Mouse (Mus musculus): ENCODE measurements around the gene Camsap1. TPM values are rescaled to one million over a fixed set of nuclear protein-coding genes. Genes with fewer than 3 reads are reported as not detected.
A peak's percentile ranks its signal among the peaks of the same experiment; 100 is the strongest.

Camsap1 gene
- polyA plus RNA-seq, 1 experiment from 2014 or later = 95.9 TPM

GRCm38 (mm10) chr2:25970426-25970825 is 12.7 kb downstream of the Camsap1 start:
- ATAC-seq (ENCODE audit: low FRiP score, low TSS enrichment) (no peak), DNase-seq (no peak)

DNA sequence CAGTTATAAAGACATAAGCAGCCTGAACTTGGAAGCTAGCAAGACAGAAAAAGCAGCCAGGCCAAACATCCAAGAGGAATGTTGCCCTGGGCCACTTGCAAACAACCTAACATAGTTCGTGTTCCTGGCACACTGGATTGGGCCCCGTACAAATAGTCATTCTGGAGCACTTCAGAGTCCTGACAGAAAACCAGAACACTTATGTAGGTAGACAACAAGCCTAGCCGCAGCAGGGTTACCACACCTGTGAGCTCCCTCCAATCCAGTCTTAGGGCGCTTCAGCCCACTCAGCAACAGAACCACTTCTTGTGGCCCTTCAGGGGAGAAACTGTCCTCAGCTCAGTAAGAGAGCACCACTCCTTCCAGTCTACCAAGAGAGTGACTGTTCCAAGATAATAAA is 13.8 kb downstream of the Camsap1 start:
- Histone ChIP-seq H3K27me3 (ENCODE audit: control insufficient read depth, insufficient read depth, low read length) (no peaks in the 10 kb centered on the region), H3K4me3 (replicated peaks; ENCODE audit: low read depth, low read length) (no peak overlapping the region), H3K4me1 (ENCODE audit: control insufficient read depth, insufficient read depth, low read length) (no peaks in the 10 kb centered on the region), H3K27ac (replicated peaks; ENCODE audit: low read depth, low read length) (no peak overlapping the region), H3K9me3 (ENCODE audit: control insufficient read depth, low read length) (no peaks in the 10 kb centered on the region), H3K36me3 (ENCODE audit: control insufficient read depth, insufficient read depth, low read length) (peaks cover 37% of the 10 kb centered on the region), H3K4me2 (ENCODE audit: low read length) (no peak overlapping the region), H3K9ac (replicated peaks; ENCODE audit: low read length) (no peak overlapping the region)
- 92% methylated on average over 4 of the region's 4 CpGs for WGBS
- no peak for ATAC-seq (ENCODE audit: low FRiP score, low TSS enrichment)
- DNase-seq = no peak

More at GRCm38 (mm10) chr2:25970426-25970825, 12.7 kb downstream of the Camsap1 start:
- Histone ChIP-seq H3K4me3 (replicated peaks; ENCODE audit: low read depth, low read length) (no peak overlapping the region), H3K4me2 (ENCODE audit: low read length) (no peak overlapping the region), H3K27me3 (ENCODE audit: control insufficient read depth, insufficient read depth, low read length) (no peaks in the 10 kb centered on the region), H3K36me3 (ENCODE audit: control insufficient read depth, insufficient read depth, low read length) (peaks cover 26% of the 10 kb centered on the region), H3K4me1 (ENCODE audit: control insufficient read depth, insufficient read depth, low read length) (no peaks in the 10 kb centered on the region), H3K9ac (replicated peaks; ENCODE audit: low read length) (no peak overlapping the region), H3K9me3 (ENCODE audit: control insufficient read depth, low read length) (no peaks in the 10 kb centered on the region), H3K27ac (replicated peaks; ENCODE audit: low read depth, low read length) (no peak overlapping the region)
- WGBS = 87% methylated on average over 2 of the region's 2 CpGs

GRCm38 (mm10) chr2:25949291-25949690 is 33.8 kb downstream of the Camsap1 start:
- Histone ChIP-seq H3K27me3 (ENCODE audit: control insufficient read depth, insufficient read depth, low read length) (no peaks in the 10 kb centered on the region), H3K4me1 (ENCODE audit: control insufficient read depth, insufficient read depth, low read length) (no peaks in the 10 kb centered on the region), H3K4me2 (ENCODE audit: low read length) (no peak overlapping the region), H3K27ac (replicated peaks; ENCODE audit: low read depth, low read length) (no peak overlapping the region), H3K4me3 (replicated peaks; ENCODE audit: low read depth, low read length) (no peak overlapping the region), H3K9ac (replicated peaks; ENCODE audit: low read length) (no peak overlapping the region), H3K36me3 (ENCODE audit: control insufficient read depth, insufficient read depth, low read length) (peaks cover 81% of the 10 kb centered on the region), H3K9me3 (ENCODE audit: control insufficient read depth, low read length) (no peaks in the 10 kb centered on the region)
- 83% methylated on average over 3 of the region's 3 CpGs for WGBS
- DNase-seq = no peak
- ATAC-seq (ENCODE audit: low FRiP score, low TSS enrichment) = no peak

- ATAC-seq (ENCODE audit: low FRiP score, low TSS enrichment) (no peak), DNase-seq (peak; percentile 34)
- Histone ChIP-seq H3K36me3 (ENCODE audit: control insufficient read depth, insufficient read depth, low read length) (peaks cover 84% of the 10 kb centered on the region), H3K27ac (replicated peaks; ENCODE audit: low read depth, low read length) (no peak overlapping the region), H3K4me1 (ENCODE audit: control insufficient read depth, insufficient read depth, low read length) (no peaks in the 10 kb centered on the region), H3K9me3 (ENCODE audit: control insufficient read depth, low read length) (no peaks in the 10 kb centered on the region), H3K4me2 (ENCODE audit: low read length) (no peak overlapping the region), H3K4me3 (replicated peaks; ENCODE audit: low read depth, low read length) (no peak overlapping the region), H3K27me3 (ENCODE audit: control insufficient read depth, insufficient read depth, low read length) (no peaks in the 10 kb centered on the region), H3K9ac (replicated peaks; ENCODE audit: low read length) (no peak overlapping the region)
- 93% methylated on average over 3 of the region's 3 CpGs for WGBS
Observed at GRCm38 (mm10) chr2:25947950-25948349, 35.1 kb downstream of the Camsap1 start.

DNA sequence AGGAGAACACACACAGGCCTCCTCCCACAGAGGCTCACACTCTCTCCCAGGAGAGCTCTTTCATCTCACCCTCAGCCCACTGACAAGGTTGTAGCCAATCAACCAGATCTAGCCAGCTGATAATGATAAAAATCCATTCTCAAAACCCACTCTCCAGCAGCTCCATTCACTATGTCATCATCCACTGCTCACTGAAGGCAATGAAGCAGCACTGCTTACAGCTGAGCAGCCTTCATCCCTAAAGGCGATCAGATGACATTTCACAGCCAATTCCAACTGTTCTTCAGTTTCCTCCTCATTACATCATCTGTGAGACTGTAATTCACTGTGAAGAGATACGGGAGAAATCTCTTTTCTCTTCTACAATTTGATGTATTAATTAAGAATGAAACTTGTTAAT is 39.3 kb downstream of the Camsap1 start:
- H3K9ac ChIP-seq (replicated peaks; ENCODE audit: low read length) = no peak overlapping the region
- ATAC-seq (ENCODE audit: low FRiP score, low TSS enrichment) = no peak
- no peak overlapping the region for H3K4me3 ChIP-seq (replicated peaks; ENCODE audit: low read depth, low read length)
- WGBS = 83% methylated on average over 2 of the region's 2 CpGs
- no peaks in the 10 kb centered on the region for H3K9me3 ChIP-seq (ENCODE audit: control insufficient read depth, low read length)
- DNase-seq = no peak
- no peaks in the 10 kb centered on the region for H3K27me3 ChIP-seq (ENCODE audit: control insufficient read depth, insufficient read depth, low read length)
- H3K27ac ChIP-seq (replicated peaks; ENCODE audit: low read depth, low read length) = no peak overlapping the region
- H3K4me2 ChIP-seq (ENCODE audit: low read length) = no peak overlapping the region
- peaks cover 79% of the 10 kb centered on the region for H3K36me3 ChIP-seq (ENCODE audit: control insufficient read depth, insufficient read depth, low read length)
- no peaks in the 10 kb centered on the region for H3K4me1 ChIP-seq (ENCODE audit: control insufficient read depth, insufficient read depth, low read length)

GRCm38 (mm10) chr2:25940503-25940902 is 42.6 kb downstream of the Camsap1 start:
- Histone ChIP-seq H3K9me3 (ENCODE audit: control insufficient read depth, low read length) (no peaks in the 10 kb centered on the region), H3K27me3 (ENCODE audit: control insufficient read depth, insufficient read depth, low read length) (no peaks in the 10 kb centered on the region), H3K4me1 (ENCODE audit: control insufficient read depth, insufficient read depth, low read length) (no peaks in the 10 kb centered on the region), H3K4me3 (replicated peaks; ENCODE audit: low read depth, low read length) (no peak overlapping the region), H3K27ac (replicated peaks; ENCODE audit: low read depth, low read length) (no peak overlapping the region), H3K36me3 (ENCODE audit: control insufficient read depth, insufficient read depth, low read length) (peaks cover 90% of the 10 kb centered on the region), H3K9ac (replicated peaks; ENCODE audit: low read length) (no peak overlapping the region), H3K4me2 (ENCODE audit: low read length) (no peak overlapping the region)
- no peak for DNase-seq
- WGBS = 94% methylated on average over 6 of the region's 6 CpGs
- no peak for ATAC-seq (ENCODE audit: low FRiP score, low TSS enrichment)

- H3K9ac ChIP-seq (replicated peaks; ENCODE audit: low read length) = no peak overlapping the region
- WGBS = 85% methylated on average over 6 of the region's 6 CpGs
- H3K27me3 ChIP-seq (ENCODE audit: control insufficient read depth, insufficient read depth, low read length) = no peaks in the 10 kb centered on the region
- no peaks in the 10 kb centered on the region for H3K4me1 ChIP-seq (ENCODE audit: control insufficient read depth, insufficient read depth, low read length)
- no peak overlapping the region for H3K4me3 ChIP-seq (replicated peaks; ENCODE audit: low read depth, low read length)
- H3K9me3 ChIP-seq (ENCODE audit: control insufficient read depth, low read length) = no peaks in the 10 kb centered on the region
- DNase-seq (peak; percentile 54), ATAC-seq (ENCODE audit: low FRiP score, low TSS enrichment) (no peak)
- H3K36me3 ChIP-seq (ENCODE audit: control insufficient read depth, insufficient read depth, low read length) = peaks cover 94% of the 10 kb centered on the region
- no peak overlapping the region for H3K4me2 ChIP-seq (ENCODE audit: low read length)
- no peak overlapping the region for H3K27ac ChIP-seq (replicated peaks; ENCODE audit: low read depth, low read length)
Observed at GRCm38 (mm10) chr2:25931249-25931859, 51.7 kb downstream of the Camsap1 start.

- Histone ChIP-seq H3K27me3 (ENCODE audit: control insufficient read depth, insufficient read depth, low read length) (no peaks in the 10 kb centered on the region), H3K27ac (replicated peaks; ENCODE audit: low read depth, low read length) (no peak overlapping the region), H3K4me2 (ENCODE audit: low read length) (no peak overlapping the region), H3K4me1 (ENCODE audit: control insufficient read depth, insufficient read depth, low read length) (no peaks in the 10 kb centered on the region), H3K9ac (replicated peaks; ENCODE audit: low read length) (no peak overlapping the region), H3K36me3 (ENCODE audit: control insufficient read depth, insufficient read depth, low read length) (peaks cover 76% of the 10 kb centered on the region), H3K9me3 (ENCODE audit: control insufficient read depth, low read length) (no peaks in the 10 kb centered on the region), H3K4me3 (replicated peaks; ENCODE audit: low read depth, low read length) (no peak overlapping the region)
- 94% methylated on average over 7 of the region's 7 CpGs for WGBS
- DNase-seq (no peak), ATAC-seq (ENCODE audit: low FRiP score, low TSS enrichment) (no peak)
Observed at GRCm38 (mm10) chr2:25927821-25928220, 55.3 kb downstream of the Camsap1 start.

DNA sequence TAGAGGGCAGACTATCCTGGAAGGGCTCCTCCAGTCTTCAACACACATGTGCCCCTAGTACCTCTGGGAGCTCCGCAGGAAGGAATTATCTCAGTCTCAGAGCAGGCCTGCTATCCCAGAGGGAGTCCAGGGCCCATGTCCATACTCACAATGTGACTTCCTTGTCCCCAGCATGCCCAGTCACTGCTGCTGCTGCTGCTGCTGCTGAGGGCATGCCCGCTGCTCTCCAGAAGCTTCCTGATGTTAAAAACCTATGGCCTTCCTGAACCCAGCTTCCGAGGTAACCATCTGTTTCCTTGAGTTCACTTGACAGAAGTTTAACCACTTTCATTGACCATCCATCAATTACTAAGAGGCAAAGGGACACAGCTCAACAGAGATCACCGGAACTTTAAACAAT is 58.1 kb downstream of the Camsap1 start:
- Histone ChIP-seq H3K36me3 (ENCODE audit: control insufficient read depth, insufficient read depth, low read length) (peaks cover 54% of the 10 kb centered on the region), H3K4me3 (replicated peaks; ENCODE audit: low read depth, low read length) (no peak overlapping the region), H3K9ac (replicated peaks; ENCODE audit: low read length) (no peak overlapping the region), H3K27ac (replicated peaks; ENCODE audit: low read depth, low read length) (no peak overlapping the region), H3K9me3 (ENCODE audit: control insufficient read depth, low read length) (no peaks in the 10 kb centered on the region), H3K27me3 (ENCODE audit: control insufficient read depth, insufficient read depth, low read length) (no peaks in the 10 kb centered on the region), H3K4me2 (ENCODE audit: low read length) (no peak overlapping the region), H3K4me1 (ENCODE audit: control insufficient read depth, insufficient read depth, low read length) (no peaks in the 10 kb centered on the region)
- 93% methylated on average over 4 of the region's 4 CpGs for WGBS
- DNase-seq (no peak), ATAC-seq (ENCODE audit: low FRiP score, low TSS enrichment) (no peak)

Measured in midbrain, embryonic 14.5 days (tissue).